Mouse (Mus musculus): ENCODE data around the gene Cdc40.

DNA sequence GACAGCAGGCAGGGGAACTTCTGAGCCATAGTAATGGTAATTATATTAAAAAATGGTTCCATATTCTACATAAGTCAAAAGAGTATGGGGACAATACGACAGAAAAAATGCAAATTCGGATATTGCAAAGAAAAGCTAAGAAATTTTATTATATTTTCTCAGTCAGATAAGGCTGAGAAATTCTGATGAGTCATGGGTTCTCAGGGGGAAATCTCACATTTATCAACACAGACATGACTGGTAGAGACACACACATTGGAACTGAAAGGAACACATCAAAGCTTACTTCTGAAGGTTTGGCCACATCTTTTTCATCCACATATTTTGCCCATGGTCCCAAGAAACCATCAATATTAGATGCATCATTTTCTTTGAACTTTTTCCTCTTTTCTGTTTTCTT lies 32.5 kb downstream of the Cdc40 start:
- TF ChIP-seq CTCF (IDR thresholded peaks at IDR 0.05), result no peak
- no peak for TF ChIP-seq EP300 (IDR thresholded peaks at IDR 0.05)

Data from lung, postnatal 0 days (tissue).